Mouse (Mus musculus) neural tube, embryonic 12.5 days (tissue): ENCODE measurements at regions not wholly inside any gene's neighbourhood (a gene's known extent, or its start where the extent isn't known, plus 50 kb on each side); places are given as distances from the start of the nearest gene placed in this dataset.
"Not testable (repeated sequence)": the region's sequence is repeated elsewhere in the genome, so short reads cannot be mapped to it uniquely, and the experiment has no call there.

Experiments used
- ATAC-seq: fragments of 200-750 bp; cut with Nextera tagmentation; 2 replicates; pipeline ENCODE4 v1.8.0; 2017; ENCODE audit warnings: low read depth, mild to moderate bottlenecking, moderate TSS enrichment, moderate library complexity; ENCODE audit not compliant: low FRiP score
- H3K27ac ChIP-seq: fragments of 300-500 bp; sonication (generic); 2 replicates; pipeline ENCODE4 v1.5.1; 2016
- H3K27me3 ChIP-seq: fragments of 300-500 bp; sonication (generic); replicated peaks from 2 replicates; pipeline ENCODE4 v1.6.1; 2016; ENCODE audit warnings: mild to moderate bottlenecking
- H3K36me3 ChIP-seq: fragments of 300-500 bp; sonication (generic); 2 replicates; pipeline ENCODE4 v1.6.1; 2016; ENCODE audit warnings: mild to moderate bottlenecking
- H3K4me1 ChIP-seq: fragments of 300-500 bp; sonication (generic); 2 replicates; pipeline ENCODE4 v1.6.1; 2016
- H3K4me2 ChIP-seq: fragments of 300-500 bp; sonication (generic); replicated peaks from 2 replicates; pipeline ENCODE4 v1.6.1; 2016; ENCODE audit warnings: mild to moderate bottlenecking
- H3K4me3 ChIP-seq: fragments of 300-500 bp; sonication (generic); 2 replicates; pipeline ENCODE4 v1.5.1; 2016
- H3K9ac ChIP-seq: fragments of 300-500 bp; sonication (generic); 2 replicates; pipeline ENCODE4 v1.6.1; 2016; ENCODE audit warnings: mild to moderate bottlenecking
- H3K9me3 ChIP-seq: fragments of 300-500 bp; sonication (generic); 2 replicates; pipeline ENCODE4 v1.6.1; 2016; ENCODE audit warnings: mild to moderate bottlenecking
- WGBS: fragments of 180-500 bp; shearing (Covaris S2); methylation state at CpG from one replicate; pipeline ENCODE4 v1.1.7; 2016; 5-methylcytosine and 5-hydroxymethylcytosine counted together

GRCm38 (mm10) chr17:15242356-15242755 is 134.3 kb downstream of the Dll1 start:
- no peak overlapping the region for H3K4me2 ChIP-seq
- H3K27me3 ChIP-seq, result no peaks in the 10 kb centered on the region
- no peak for ATAC-seq
- 87% methylated on average over 8 of the region's 8 CpGs for WGBS
- no peaks in the 10 kb centered on the region for H3K36me3 ChIP-seq
- H3K4me1 ChIP-seq, result peaks cover under 1% of the 10 kb centered on the region; the same call in 1 of the 2 replicates
- H3K27ac ChIP-seq, result no peak overlapping the region
- H3K4me3 ChIP-seq, result no peak overlapping the region
- H3K9ac ChIP-seq, result no peak overlapping the region
- no peaks in the 10 kb centered on the region for H3K9me3 ChIP-seq

GRCm38 (mm10) chr17:15241491-15241890 is 135.2 kb downstream of the Dll1 start:
- Histone ChIP-seq H3K36me3 (no peaks in the 10 kb centered on the region), H3K27me3 (no peaks in the 10 kb centered on the region), H3K27ac (no peak overlapping the region), H3K9me3 (no peaks in the 10 kb centered on the region), H3K9ac (no peak overlapping the region), H3K4me2 (no peak overlapping the region), H3K4me1 (no peaks in the 10 kb centered on the region), H3K4me3 (no peak overlapping the region)
- WGBS, result 86% methylated on average over 1 of the region's 1 CpGs
- ATAC-seq, result no peak

GRCm38 (mm10) chr17:15240641-15241040 is 136.0 kb downstream of the Dll1 start:
- H3K27ac ChIP-seq, ATAC-seq, H3K9ac ChIP-seq: not testable (repeated sequence)

GRCm38 (mm10) chr17:15240011-15240410 is 136.7 kb downstream of the Dll1 start:
- Histone ChIP-seq H3K4me2 (no peak overlapping the region), H3K4me3 (no peak overlapping the region), H3K27me3 (no peaks in the 10 kb centered on the region), H3K9me3 (no peaks in the 10 kb centered on the region), H3K9ac (no peak overlapping the region), H3K4me1 (no peaks in the 10 kb centered on the region), H3K36me3 (no peaks in the 10 kb centered on the region), H3K27ac (no peak overlapping the region)
- no peak for ATAC-seq
- WGBS, result 96% methylated on average over 7 of the region's 7 CpGs

More at GRCm38 (mm10) chr17:15240641-15241040, 136.0 kb downstream of the Dll1 start:
- not testable (repeated sequence) for H3K27me3 ChIP-seq, H3K4me2 ChIP-seq, H3K4me3 ChIP-seq, H3K4me1 ChIP-seq, H3K9me3 ChIP-seq, H3K36me3 ChIP-seq
- WGBS, result 78% methylated on average over 12 of the region's 12 CpGs

- no peak overlapping the region for H3K27ac ChIP-seq
- H3K27me3 ChIP-seq, result no peaks in the 10 kb centered on the region
- H3K4me1 ChIP-seq, result no peaks in the 10 kb centered on the region
- no peak overlapping the region for H3K4me3 ChIP-seq
- no peaks in the 10 kb centered on the region for H3K9me3 ChIP-seq
- H3K4me2 ChIP-seq, result no peak overlapping the region
- H3K36me3 ChIP-seq, result no peaks in the 10 kb centered on the region
- no peak overlapping the region for H3K9ac ChIP-seq
- no peak for ATAC-seq
- 90% methylated on average over 6 of the region's 6 CpGs for WGBS
Measured at GRCm38 (mm10) chr17:15235041-15235440, 141.6 kb downstream of the Dll1 start.

GRCm38 (mm10) chr17:15231175-15231574 is 145.5 kb downstream of the Dll1 start:
- Histone ChIP-seq H3K27me3 (no peaks in the 10 kb centered on the region), H3K36me3 (no peaks in the 10 kb centered on the region), H3K9ac (no peak overlapping the region), H3K9me3 (no peaks in the 10 kb centered on the region), H3K4me2 (no peak overlapping the region), H3K4me1 (no peaks in the 10 kb centered on the region), H3K4me3 (no peak overlapping the region), H3K27ac (no peak overlapping the region)
- 83% methylated on average over 5 of the region's 5 CpGs for WGBS
- ATAC-seq, result no peak

- Histone ChIP-seq H3K4me3 (no peak overlapping the region), H3K27ac (no peak overlapping the region), H3K9ac (no peak overlapping the region), H3K9me3 (no peaks in the 10 kb centered on the region), H3K27me3 (no peaks in the 10 kb centered on the region), H3K36me3 (no peaks in the 10 kb centered on the region), H3K4me2 (no peak overlapping the region), H3K4me1 (no peaks in the 10 kb centered on the region)
- 78% methylated on average over 6 of the region's 6 CpGs for WGBS
- no peak for ATAC-seq
Measured at GRCm38 (mm10) chr17:15229159-15229558, 147.5 kb downstream of the Dll1 start.

GRCm38 (mm10) chr17:15228077-15228476 is 148.6 kb downstream of the Dll1 start:
- no peak overlapping the region for H3K9ac ChIP-seq
- ATAC-seq, result no peak
- no peaks in the 10 kb centered on the region for H3K36me3 ChIP-seq
- WGBS, result 87% methylated on average over 8 of the region's 8 CpGs
- no peak overlapping the region for H3K27ac ChIP-seq
- no peaks in the 10 kb centered on the region for H3K4me1 ChIP-seq
- H3K9me3 ChIP-seq, result no peaks in the 10 kb centered on the region
- H3K27me3 ChIP-seq, result no peaks in the 10 kb centered on the region
- no peak overlapping the region for H3K4me3 ChIP-seq
- H3K4me2 ChIP-seq, result no peak overlapping the region

- H3K27me3 ChIP-seq, result no peaks in the 10 kb centered on the region
- no peaks in the 10 kb centered on the region for H3K36me3 ChIP-seq
- no peaks in the 10 kb centered on the region for H3K4me1 ChIP-seq
- H3K9ac ChIP-seq, result no peak overlapping the region
- no peak overlapping the region for H3K27ac ChIP-seq
- no peaks in the 10 kb centered on the region for H3K9me3 ChIP-seq
- H3K4me3 ChIP-seq, result no peak overlapping the region
- no peak for ATAC-seq
- WGBS, result 95% methylated on average over 10 of the region's 10 CpGs
- no peak overlapping the region for H3K4me2 ChIP-seq
Measured at GRCm38 (mm10) chr17:15223826-15224225, 152.8 kb downstream of the Dll1 start.

GRCm38 (mm10) chr17:15222923-15223322 is 153.7 kb downstream of the Dll1 start:
- Histone ChIP-seq H3K9me3 (no peaks in the 10 kb centered on the region), H3K4me2 (no peak overlapping the region), H3K27me3 (no peaks in the 10 kb centered on the region), H3K4me1 (no peaks in the 10 kb centered on the region), H3K36me3 (no peaks in the 10 kb centered on the region), H3K27ac (no peak overlapping the region), H3K4me3 (no peak overlapping the region), H3K9ac (no peak overlapping the region)
- 95% methylated on average over 3 of the region's 3 CpGs for WGBS
- ATAC-seq, result no peak

- Histone ChIP-seq H3K27me3 (no peaks in the 10 kb centered on the region), H3K9ac (no peak overlapping the region), H3K4me3 (no peak overlapping the region), H3K27ac (no peak overlapping the region), H3K4me1 (no peaks in the 10 kb centered on the region), H3K9me3 (no peaks in the 10 kb centered on the region), H3K36me3 (no peaks in the 10 kb centered on the region), H3K4me2 (no peak overlapping the region)
- 86% methylated on average over 1 of the region's 1 CpGs for WGBS
- no peak for ATAC-seq
Measured at GRCm38 (mm10) chr17:15214157-15214685, 162.5 kb downstream of the Dll1 start.

GRCm38 (mm10) chr17:15208808-15209173 is 167.5 kb upstream of the Gm3448 start:
- Histone ChIP-seq H3K9me3 (no peaks in the 10 kb centered on the region), H3K27ac (no peak overlapping the region), H3K4me3 (peak overlapping the region; percentile 27; the same call in 1 of the 2 replicates), H3K4me2 (peak overlapping the region; percentile 55), H3K9ac (no peak overlapping the region; the same call in 1 of the 2 replicates), H3K27me3 (no peaks in the 10 kb centered on the region), H3K36me3 (no peaks in the 10 kb centered on the region), H3K4me1 (peaks cover 17% of the 10 kb centered on the region)
- WGBS, result 30% methylated on average over 3 of the region's 3 CpGs
- peak; percentile 43 for ATAC-seq

GRCm38 (mm10) chr17:15208030-15208807 is 166.9 kb upstream of the Gm3448 start:
- peak overlapping the region; percentile 27 for H3K4me3 ChIP-seq
- H3K9me3 ChIP-seq, result no peaks in the 10 kb centered on the region
- peak overlapping the region; percentile 39 for H3K27ac ChIP-seq
- ATAC-seq, result peak; percentile 78
- H3K4me1 ChIP-seq, result peaks cover 17% of the 10 kb centered on the region
- H3K4me2 ChIP-seq, result peak overlapping the region; percentile 55
- H3K27me3 ChIP-seq, result no peaks in the 10 kb centered on the region
- H3K36me3 ChIP-seq, result no peaks in the 10 kb centered on the region
- 2% methylated on average over 19 of the region's 19 CpGs for WGBS
- peak overlapping the region; percentile 17; the same call in 1 of the 2 replicates for H3K9ac ChIP-seq
